Mouse (Mus musculus): ENCODE results near the gene Ubxn2a.
"Not testable (repeated sequence)": the region's sequence is repeated elsewhere in the genome, so short reads cannot be mapped to it uniquely, and the experiment has no call there.

The Ubxn2a gene

DNA sequence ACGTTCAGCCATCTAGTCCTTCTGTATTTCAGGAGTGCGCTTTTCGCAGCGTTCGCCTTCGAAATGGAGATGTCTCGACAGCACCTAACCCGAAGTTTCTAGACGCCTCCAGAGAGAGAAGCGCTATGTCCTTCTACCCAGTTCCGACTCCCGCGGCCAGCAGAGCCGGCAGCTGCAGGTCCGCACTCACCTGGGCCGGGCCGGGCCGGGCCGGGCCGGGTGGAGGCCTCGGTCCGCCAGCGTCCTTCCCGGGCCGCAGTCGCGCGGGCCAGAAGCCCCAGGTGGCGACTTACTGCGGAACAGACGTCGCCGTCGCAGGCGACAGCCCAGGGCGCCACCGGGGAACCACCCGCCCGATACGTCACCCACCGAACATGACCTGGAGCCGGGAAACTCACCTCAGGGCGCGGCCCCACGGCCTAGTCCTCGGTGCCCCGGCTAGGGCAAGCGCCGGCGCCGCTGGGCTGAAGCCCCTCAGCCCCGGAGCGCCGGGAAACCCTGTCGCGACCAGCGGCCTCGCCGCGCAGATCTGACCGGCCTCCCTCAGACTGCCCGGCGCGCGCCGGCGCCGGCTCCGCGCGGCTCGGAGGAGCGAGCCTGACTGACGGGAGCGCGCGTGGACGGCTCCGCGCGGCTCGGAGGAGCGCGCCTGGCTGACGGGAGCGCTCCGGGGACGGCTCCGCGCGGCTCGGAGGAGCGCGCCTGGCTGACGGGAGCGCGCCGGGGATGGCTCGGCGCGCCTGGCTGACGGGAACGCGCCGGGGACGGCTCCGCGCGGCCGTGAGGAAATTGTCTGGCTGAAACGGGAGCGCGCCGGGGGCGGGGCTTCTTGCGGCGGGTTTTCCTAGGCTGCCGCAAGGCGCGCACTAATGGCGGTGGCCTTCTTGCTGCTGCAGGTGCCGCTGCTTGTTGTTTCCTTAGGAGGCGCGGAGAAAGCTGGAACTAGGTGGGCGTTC, at the start of gene Ubxn2a:
Ubxn2a (minus strand) TSS at position 755 of the 956 bp plus-strand sequence.
- in situ Hi-C loops (cut with MboI; ENCODE audit: unreplicated experiment in 2 of 2) = loop anchor here in 1 of 2 experiments (10.0 kb wide), 1 partner anchor 1332 kb away; the partner anchor contains the start of gene Dtnb

DNA sequence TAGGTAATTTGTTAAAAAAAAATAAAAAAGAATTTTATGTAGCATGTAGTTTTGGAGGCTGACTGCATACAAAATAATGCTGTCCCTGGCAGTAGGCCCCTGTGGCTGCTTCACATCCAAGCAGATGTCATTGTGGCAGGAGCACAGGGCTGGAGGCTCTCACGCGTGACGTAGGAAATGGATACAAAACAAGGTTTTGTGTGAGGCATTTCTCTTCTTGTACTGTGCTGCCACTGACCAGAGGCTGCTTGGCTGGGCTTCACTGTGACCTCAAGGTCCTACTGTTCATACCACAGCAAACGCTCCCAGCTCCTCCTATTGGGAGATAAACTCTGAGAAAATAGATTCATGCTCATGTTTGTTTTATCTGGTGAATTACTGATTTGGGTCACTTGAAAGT, 45.7 kb upstream of the Ubxn2a start:
- in situ Hi-C loops (cut with MboI; ENCODE audit: unreplicated experiment in 2 of 2) = loop anchor here (25.0 kb wide), 3 partner anchors 291 to 1041 kb away; partner anchors contain the start of gene Dnajc27 (in 1 of the 2)

DNA sequence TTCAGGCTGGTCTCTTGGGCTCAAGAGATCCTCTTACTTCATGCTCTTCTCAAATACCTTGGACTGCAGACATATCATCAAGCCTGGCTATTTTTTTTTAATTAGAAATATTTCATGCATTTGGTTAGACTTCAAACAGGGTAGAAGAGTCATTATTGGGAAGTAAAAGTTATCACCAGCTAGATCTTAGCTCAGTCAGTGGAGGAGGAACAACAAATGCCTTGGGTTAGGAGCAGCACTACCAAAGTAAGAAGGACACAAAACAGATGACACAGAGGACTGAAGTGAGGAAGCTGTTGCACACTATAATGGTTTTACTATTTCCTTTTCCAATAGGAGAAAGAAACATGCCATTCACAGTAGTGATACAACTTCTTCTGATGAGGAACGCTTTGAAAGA, 44.8 kb upstream of the Ubxn2a start:
- in situ Hi-C loops (cut with MboI; ENCODE audit: unreplicated experiment in 2 of 2) = loop anchor here (25.0 kb wide), 3 partner anchors 290 to 1040 kb away; partner anchors contain the start of gene Dnajc27 (in 1 of the 2)

DNA sequence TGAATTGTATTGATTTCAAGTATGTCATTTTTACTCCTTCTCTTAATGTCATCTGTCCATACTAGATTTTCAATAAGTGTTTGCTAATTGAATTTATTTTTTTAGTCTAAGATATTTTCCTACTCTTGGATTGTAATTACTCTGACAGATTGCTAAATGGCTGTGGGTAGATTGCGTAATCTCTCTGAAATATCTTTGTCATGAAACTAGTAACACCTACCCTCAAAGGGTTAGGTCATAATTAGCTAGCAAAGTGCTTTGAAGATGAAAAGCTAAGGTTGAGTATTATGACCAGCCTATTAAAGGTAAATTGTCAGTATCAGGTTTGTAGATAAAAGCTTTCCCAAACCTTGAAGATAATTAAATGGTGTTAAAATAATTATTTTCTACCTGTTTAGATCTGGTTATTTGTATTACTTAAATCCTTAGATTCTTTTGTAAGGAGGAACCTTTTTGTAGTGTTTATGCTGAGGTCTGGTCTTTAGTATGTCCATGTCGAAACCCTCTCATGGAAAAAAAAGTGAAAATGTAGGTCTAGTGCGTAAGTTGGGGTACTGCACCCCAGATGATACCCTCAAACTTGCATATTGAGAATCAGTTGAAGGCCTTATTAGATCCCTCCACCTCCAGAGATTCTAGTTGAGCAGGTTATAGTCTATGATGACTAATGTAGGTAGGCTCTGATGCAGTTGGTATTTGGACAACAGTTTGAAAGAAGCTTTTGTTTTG, 23.5 kb upstream of the Ubxn2a start:
- in situ Hi-C loops (cut with MboI; ENCODE audit: unreplicated experiment in 2 of 2) = no loop called here

DNA sequence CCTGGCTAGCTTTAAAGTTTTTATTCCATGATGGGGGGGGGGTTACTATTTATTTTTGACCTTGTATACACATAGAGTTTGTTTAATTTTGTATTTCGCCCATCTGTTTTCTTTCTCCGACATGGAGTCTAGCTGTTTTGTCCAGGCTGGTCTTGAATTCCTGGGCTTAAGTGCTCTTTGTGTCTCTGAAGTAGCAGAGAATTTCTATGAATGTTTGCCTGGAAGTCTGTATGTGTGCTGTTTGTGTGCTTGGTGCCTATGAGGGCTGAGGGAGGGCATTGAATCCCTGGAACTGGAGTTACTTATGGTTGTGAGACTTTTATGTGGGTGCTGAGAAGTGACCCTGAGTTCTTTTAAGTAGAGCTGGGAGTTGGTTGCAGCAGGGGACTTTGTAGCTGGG, 20.7 kb upstream of the Ubxn2a start:
- in situ Hi-C loops (cut with MboI; ENCODE audit: unreplicated experiment in 2 of 2) = no loop called here

DNA sequence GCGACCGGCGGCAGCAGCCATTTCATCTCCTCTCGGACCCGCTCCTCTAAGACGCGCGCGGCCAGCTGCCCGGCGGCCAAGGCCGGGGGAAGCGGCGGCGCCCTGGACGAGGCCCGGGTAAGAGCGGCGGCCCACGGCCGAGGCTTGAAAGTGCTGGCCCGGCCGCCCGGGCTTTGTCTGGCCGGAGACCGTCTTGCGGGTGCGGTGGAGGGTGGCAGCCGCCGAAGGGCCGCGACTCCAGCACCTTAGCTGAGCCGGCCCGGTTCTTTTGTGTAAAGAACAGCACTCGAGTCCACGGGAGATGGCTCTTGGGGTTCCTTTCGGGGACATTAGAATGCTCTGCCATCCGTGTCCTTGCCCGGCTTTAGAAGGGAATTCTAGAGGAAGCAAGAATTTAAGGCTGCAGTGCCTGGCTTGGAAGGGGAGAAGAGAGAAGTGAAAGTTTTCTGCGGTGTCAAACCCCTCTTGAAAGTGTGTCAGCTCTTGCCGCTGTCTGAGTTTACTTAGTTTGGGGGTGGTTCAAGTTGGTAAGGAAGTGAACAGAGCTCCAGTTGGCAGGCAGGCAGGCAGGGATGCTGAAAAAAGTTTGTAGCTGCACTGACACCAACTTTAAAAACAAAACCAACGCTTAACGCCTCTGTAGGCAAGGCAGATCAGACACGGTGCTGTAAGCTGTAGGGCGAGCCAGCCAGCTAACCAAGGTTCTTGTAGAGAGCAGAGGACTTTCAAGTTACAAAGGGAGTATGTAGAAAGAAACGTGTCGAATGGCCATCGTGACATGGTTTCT, 10.5 kb upstream of the Ubxn2a start:
- in situ Hi-C loops (cut with MboI; ENCODE audit: unreplicated experiment in 2 of 2) = no loop called here

DNA sequence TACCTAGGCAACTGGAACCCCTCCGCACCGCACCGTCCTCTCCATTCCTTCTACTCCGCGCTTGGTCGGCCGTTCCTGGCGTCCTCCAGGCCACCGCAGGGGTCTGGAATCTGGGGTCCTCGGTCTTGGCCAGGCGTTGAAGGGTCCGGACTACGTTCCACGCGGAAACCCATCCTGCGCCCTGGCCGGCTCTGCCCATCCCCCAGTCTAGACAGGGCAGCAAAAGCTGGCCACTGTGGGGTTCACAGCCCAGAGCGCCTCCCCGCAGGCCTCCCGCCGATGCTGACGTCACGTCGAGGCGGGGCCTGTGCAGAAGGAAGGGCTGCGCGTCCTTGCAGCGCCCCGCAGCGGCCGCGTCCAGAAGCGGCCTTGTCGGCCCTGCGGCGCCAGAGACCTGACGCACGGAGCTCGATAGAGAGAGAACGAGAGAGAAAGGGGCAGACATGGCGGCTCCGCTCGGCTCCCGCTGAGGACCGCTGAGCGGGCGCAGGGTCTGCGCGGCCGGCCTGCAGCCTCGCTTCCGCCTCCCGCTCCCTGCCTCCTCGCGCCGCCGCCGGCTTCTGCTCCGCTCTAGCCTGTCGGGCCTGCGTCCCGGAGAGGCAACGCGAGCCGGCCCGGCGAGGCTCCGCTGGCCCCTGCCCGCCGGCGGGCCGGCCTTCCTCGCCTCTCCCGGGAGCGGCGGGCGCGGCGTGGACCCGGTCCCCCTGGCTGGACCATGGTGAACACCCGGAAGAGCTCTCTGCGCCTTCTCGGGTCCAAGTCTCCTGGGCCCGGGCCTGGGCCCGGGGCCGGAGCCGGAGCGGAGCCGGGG, 9.7 kb upstream of the Ubxn2a start, which contains the start of gene Atad2b:
Atad2b (plus strand) TSS at position 360 of the 811 bp plus-strand sequence.
- in situ Hi-C loops (cut with MboI; ENCODE audit: unreplicated experiment in 2 of 2) = no loop called here

DNA sequence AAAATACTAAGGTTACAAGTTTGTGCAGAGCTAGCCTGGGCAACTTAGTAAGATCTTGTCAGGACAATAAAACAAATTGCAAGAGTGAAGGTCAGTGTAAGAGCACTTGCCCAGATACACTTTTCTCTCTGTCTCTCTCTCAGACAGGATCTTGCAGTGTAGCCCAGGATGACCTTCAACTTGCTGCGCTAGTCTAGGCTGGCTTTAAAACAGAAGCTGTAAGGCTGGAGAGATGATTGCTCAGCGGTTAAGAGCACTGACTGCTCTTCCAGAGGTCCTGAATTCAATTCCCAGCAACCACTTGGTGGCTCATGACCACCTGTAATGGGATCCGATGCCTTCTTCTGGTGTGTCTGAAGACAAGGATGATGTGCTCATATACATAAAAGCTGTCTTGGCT, 7.4 kb upstream of the Ubxn2a start:
- in situ Hi-C loops (cut with MboI; ENCODE audit: unreplicated experiment in 2 of 2) = no loop called here

DNA sequence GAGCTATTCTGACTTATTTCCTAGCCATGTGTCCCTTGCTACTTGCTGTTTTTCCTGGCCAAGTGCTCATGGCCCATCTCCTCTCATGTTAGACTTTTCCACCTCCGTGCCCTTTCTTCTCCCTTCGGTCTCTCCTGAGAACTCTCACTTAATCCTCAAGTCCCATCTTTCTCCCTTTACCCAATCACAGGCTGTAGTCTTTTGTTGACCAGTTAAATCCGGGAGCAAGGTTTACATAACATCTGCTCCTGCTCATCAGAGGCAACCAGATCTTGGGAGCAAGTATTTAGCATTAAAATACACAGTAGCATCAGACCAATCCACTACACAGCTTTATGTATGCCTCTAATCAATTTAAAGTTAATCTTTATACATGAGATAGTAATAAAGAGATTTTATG, 6.9 kb upstream of the Ubxn2a start:
- in situ Hi-C loops (cut with MboI; ENCODE audit: unreplicated experiment in 2 of 2) = no loop called here

DNA sequence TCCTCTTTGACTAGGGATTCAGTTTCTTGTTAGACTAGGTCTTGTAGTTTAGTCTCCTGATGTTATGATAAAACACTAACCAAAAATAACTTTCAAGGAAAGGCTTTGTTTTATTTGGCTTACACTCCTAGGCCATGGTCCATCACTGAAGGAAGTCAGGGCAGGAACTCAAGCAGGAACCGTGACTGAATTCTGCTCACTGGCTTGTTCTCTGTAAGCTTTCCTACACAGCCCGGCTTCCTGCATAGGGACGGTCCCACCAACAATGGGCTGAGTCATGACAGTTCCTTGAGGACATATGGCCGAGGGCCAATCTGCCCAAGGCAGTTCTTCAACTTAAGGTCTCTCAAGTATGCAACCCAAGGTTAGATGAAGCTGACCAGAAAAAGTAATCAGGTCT, 4.2 kb upstream of the Ubxn2a start:
- in situ Hi-C loops (cut with MboI; ENCODE audit: unreplicated experiment in 2 of 2) = no loop called here

DNA sequence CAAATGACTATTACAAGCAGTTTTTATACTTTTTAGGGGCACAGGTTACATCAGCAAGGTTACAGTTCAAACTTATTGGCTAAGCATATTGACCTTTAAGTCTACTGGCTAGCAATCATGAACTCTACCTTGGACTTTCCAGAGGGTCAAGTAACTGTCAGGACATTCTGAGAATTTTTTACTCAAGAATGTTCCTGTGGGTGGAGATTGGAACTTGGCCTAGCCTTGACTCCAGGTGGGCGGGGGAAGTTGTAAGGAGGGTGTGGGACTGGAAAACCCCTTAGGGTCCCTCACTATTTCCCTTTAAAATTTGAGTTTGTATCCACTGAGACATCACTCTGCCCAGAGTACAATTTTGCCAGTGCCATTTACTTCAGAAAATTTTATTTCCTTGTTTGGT, 3.0 kb upstream of the Ubxn2a start:
- in situ Hi-C loops (cut with MboI; ENCODE audit: unreplicated experiment in 2 of 2) = not testable (repeated sequence)

DNA sequence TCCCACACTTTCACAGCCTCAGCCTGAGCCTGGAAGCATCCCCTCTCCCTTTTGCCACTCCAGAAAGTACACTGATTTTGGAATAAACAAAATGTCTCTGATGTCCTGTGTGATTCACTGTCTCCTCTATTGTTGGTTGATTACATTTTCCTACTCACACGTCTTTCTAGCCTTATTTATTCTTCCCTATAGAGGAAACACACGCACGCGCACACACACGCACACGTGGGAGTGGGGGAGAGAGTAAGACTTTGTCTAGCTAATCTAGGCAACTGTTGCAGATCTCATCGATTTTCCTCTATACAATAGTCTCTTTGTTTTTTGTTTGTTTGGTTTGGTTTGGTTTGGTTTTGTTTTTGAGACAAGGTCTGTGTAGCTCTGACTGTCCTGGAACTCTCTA, 886 bp upstream of the Ubxn2a start:
- in situ Hi-C loops (cut with MboI; ENCODE audit: unreplicated experiment in 2 of 2) = loop anchor here in 1 of 2 experiments (10.0 kb wide), 1 partner anchor 1334 kb away; the partner anchor contains the start of gene Dtnb

DNA sequence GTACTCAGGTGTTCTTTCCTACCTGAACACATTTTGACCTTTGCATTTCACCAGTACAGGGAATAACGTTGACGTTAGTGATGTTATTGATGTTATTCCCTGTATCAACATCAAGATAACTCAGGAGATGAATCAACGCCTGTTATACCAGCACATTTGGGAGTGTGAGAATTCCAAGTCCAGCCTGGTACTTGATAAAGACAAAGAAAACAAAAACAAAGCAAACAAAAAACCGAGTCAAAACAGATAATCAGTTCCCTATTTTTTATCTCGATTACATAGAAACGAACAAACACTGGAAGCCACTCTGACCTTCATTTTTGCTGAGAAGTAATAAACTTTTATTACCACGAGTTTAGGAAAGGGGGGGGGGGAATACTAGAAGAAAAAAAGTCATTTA, 1.0 kb downstream of the Ubxn2a start:
- in situ Hi-C loops (cut with MboI; ENCODE audit: unreplicated experiment in 2 of 2) = loop anchor here in 1 of 2 experiments (10.0 kb wide), 1 partner anchor 1332 kb away; the partner anchor contains the start of gene Dtnb

DNA sequence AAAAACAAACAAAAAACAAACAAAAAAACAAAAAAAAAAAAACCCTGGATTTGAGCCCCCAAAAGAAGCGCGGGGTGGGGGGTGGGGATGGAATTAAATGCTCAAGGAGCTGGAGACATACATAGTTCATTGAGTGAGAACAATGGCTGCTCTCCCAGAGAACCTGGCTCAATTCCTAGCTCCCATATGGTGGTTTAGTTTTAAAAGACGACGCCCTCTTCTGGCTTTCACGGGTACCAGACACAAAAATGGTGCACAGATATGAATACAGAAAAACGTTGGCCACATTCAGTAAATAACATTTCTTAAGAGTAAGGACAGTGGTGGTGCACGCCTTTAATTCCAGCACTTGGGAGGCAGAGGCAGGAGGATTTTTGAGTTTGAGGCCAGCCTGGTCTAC, 1.6 kb downstream of the Ubxn2a start:
- in situ Hi-C loops (cut with MboI; ENCODE audit: unreplicated experiment in 2 of 2) = loop anchor here in 1 of 2 experiments (10.0 kb wide), 1 partner anchor 1331 kb away; the partner anchor contains the start of gene Dtnb

DNA sequence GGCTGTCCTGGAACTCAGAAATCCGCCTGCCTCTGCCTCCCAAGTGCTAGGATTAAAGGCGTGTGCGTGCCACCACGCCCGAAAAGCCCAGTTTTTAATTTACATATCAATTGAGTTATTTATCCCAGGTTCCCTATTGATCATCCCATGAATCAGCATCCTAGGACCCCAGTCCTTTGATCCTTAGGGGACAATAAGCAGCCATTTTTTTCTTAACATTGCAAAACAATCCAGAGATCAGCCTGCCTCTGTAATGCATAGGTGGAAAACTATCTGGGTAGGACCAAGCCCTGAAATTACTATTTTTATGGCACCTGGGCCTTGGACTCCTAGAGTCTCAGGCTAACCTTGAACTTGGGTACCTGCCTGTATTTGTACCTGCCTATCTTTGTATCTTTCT, 9.5 kb downstream of the Ubxn2a start:
- in situ Hi-C loops (cut with MboI; ENCODE audit: unreplicated experiment in 2 of 2) = no loop called here

DNA sequence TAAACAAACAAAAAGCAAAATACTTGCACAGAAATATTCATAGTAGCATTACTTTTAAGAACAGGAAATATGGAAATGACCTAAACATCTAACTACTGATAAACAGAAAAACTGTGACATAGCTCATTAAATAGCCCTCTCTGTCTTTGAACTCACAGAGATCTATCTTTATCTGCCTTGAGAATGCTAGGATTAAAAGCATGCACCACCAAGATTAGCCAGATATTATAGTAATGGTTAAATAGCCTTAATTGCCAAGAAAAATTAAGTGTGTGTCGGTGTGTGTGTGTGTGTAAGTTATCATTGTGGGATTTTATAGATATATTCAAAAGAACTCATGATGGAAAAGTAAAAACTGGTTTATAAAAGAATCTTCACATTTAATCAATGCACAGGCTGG, 17.6 kb downstream of the Ubxn2a start:
- in situ Hi-C loops (cut with MboI; ENCODE audit: unreplicated experiment in 2 of 2) = no loop called here

DNA sequence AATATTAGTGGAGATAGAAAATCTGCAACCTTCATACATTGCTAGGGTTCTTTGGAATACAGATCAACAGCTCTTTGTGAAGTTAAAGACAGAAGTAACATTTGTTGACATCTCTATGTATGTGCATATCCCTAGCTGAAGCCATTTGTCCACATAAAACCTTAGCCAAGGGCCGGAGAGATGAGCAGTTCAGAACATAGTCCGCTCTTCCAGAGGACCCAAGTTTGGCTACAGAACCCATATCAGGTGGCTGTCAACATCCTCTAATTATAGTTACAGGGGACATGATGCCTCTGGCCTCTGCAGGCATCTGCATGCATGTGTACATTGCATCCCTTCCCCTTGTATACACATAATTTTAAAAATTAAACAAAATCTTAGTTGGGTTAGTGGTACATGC, 18.3 kb downstream of the Ubxn2a start:
- in situ Hi-C loops (cut with MboI; ENCODE audit: unreplicated experiment in 2 of 2) = no loop called here

DNA sequence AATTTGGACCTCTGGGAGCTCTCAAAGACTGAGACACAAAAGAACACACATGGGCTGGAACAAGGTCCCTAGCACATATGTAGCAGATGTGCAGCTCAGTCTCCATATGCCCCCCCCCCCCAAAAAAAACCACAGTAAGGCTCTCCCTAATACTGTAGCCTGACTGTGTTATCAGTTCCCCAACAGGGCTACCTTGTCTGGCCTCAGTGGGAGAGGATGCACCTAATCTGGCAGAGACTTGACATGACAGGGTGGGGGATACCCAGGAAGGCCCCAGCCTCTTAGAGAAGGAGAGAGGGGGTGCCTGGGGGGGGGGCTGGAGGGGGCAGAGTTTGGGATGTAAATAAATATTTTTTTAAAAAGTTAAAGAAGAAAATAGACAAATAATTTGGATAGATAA, 18.8 kb downstream of the Ubxn2a start:
- in situ Hi-C loops (cut with MboI; ENCODE audit: unreplicated experiment in 2 of 2) = no loop called here

DNA sequence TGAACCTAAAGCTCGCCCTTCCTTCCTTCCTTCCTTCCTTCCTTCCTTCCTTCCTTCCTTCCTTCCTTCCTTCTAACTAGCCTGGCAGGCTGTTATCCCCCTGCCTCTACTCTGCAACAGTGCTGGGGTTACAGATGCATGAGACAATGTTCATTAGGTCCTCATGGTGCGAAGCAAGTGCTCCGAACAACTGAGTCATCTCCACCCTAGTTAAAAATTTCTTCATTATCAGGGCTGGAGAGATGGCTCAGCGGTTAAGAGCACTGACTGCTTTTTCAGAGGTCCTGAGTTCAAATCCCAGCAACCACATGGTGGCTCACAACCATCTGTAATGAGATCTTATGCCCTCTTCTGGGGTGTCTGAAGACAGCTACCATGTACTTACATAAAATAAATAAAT, 20.9 kb downstream of the Ubxn2a start:
- in situ Hi-C loops (cut with MboI; ENCODE audit: unreplicated experiment in 2 of 2) = not testable (repeated sequence)

Measured in v-Abl transformed pro-B cells (cell line).